Mouse (Mus musculus) ES-E14 (cell line): ENCODE data around the gene Gm43552.

Experiments
- HCFC1 ChIP-seq: IDR thresholded peaks from 2 replicates; pipeline ENCODE4 v1.6.1; 2012; ENCODE audit warnings: low read length, inconsistent platforms, borderline replicate concordance; ENCODE audit not compliant: insufficient read depth
- MAFK ChIP-seq: IDR thresholded peaks from 2 replicates; pipeline ENCODE4 v1.6.1; 2014; ENCODE audit warnings: mild to moderate bottlenecking, low read depth, low read length, inconsistent platforms; ENCODE audit not compliant: insufficient read depth
- ZC3H11A ChIP-seq: IDR thresholded peaks from 2 replicates; pipeline ENCODE4 v1.6.1; 2012; ENCODE audit warnings: low read depth, mild to moderate bottlenecking, inconsistent platforms, low read length, borderline replicate concordance

DNA sequence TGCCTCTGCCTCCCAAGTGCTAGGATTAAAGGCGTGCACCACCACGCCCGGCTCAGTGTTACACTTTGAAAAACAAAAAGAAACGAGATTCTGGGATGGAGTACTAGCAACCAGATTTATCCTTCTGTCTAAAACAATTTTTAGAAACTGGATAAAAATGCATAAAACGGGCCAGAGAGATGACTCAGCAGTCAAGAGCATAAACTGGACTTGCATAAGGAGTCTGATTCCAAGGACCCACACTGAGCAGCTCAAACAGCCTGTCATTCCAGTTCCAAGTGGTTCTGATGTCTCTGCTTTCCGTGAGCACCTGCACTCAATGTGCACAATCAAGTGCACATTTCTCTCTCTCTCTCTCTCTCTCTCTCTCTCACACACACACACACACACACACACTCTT, 22.9 kb downstream of the Gm43552 start:
- TF ChIP-seq HCFC1 (no peak), MAFK (0 out of 2 replicates have a peak, but pooled peaks have one; percentile 13), ZC3H11A (no peak)
